Mouse (Mus musculus): ENCODE results near the gene Tex10. TPM values are rescaled to one million over a fixed set of nuclear protein-coding genes. Genes with fewer than 3 reads are reported as not detected.
A peak's percentile ranks its signal among the peaks of the same experiment; 100 is the strongest.
"Not testable (repeated sequence)": the region's sequence is repeated elsewhere in the genome, so short reads cannot be mapped to it uniquely, and the experiment has no call there.

Tex10 gene
- polyA plus RNA-seq, 1 experiment from 2014 or later, result 54.9 TPM

DNA sequence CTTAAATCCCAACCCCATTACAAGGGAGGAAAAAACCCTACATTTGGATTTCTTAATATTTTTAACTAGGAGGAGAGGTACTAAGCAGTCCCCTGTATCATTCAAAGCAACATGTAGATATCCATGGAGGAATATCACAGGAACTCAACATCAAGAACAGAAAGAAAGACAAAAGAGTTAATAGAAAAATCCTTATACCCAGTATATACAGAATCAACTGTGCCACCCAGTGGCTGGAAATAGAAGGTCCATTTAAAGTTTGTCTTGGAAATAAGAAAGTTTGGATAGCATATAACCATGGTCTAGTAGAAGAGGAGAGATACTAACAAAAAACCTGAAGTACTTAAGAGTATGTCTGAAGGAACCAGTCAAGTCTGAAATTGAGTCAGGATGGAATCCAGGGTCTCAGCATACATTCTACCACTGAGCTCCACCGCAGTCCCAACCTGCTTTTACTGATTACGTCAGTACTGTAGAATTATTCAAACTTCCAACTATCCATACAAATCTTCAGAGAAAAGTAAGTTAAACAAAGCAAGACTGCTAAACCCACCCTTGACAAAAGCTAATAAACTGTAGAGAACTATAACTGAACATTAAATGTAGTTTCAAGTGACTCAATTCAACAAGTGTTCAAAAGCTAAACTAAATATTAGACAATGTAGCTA, 19.0 kb downstream of the Tex10 start:
- Histone ChIP-seq H3K36me3 (peaks cover 56% of the 10 kb centered on the region), H3K27me3 (no peaks in the 10 kb centered on the region), H3K27ac (replicated peaks) (no peak overlapping the region), H3K9ac (replicated peaks) (no peak overlapping the region), H3K4me1 (no peaks in the 10 kb centered on the region), H3K4me2 (replicated peaks) (no peak overlapping the region), H3K4me3 (no peak overlapping the region), H3K9me3 (no peaks in the 10 kb centered on the region)
- ATAC-seq (ENCODE audit: low FRiP score, low read depth), result no peak
- 97% methylated on average over 2 of the region's 2 CpGs for WGBS

DNA sequence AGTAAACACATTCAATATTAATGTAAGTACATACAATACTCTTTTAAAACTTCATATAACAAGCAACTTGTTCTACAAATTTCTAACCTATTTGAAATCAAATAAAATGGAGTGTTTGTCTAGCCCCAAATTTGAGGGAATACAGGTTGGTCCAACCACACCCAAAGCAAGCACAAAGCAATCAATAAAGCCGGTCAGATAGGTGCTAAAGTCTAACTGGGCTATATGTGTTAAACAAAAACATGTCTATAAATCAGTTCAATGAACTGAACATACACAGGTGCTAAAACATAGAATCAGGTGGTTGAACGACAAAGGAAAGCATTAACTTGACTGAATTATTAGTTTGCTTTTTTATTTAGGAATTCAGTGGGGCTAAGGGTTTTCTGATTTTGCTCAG, 45.2 kb downstream of the Tex10 start:
- Histone ChIP-seq H3K27me3 (no peaks in the 10 kb centered on the region), H3K9me3 (no peaks in the 10 kb centered on the region), H3K36me3 (peaks cover 44% of the 10 kb centered on the region), H3K4me1 (no peaks in the 10 kb centered on the region), H3K4me2 (replicated peaks) (no peak overlapping the region), H3K4me3 (no peak overlapping the region), H3K9ac (replicated peaks) (no peak overlapping the region), H3K27ac (replicated peaks) (no peak overlapping the region)
- 95% methylated on average over 2 of the region's 2 CpGs for WGBS
- ATAC-seq (ENCODE audit: low FRiP score, low read depth), result no peak

DNA sequence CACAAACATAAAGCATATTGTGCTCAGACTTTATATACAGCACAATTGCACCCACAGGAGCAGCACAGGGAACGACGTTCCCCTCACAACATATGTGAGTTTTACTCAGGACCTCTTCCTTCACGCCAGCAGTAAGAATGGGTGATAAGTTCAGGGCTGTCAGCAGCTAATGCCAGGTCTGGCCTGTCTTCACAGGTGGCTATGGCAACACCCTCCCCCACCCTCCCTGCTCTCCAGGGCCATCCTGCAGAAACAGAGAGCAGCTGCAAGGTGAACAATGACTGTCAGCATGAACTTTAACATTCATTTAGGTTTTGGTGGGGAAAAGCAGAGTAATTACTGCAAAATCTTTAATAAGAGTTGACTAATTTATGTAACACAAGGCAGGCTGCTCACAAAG, 45.8 kb downstream of the Tex10 start:
- Histone ChIP-seq H3K27me3 (no peaks in the 10 kb centered on the region), H3K36me3 (peaks cover 38% of the 10 kb centered on the region), H3K4me2 (replicated peaks) (no peak overlapping the region), H3K4me3 (no peak overlapping the region), H3K27ac (replicated peaks) (no peak overlapping the region), H3K4me1 (no peaks in the 10 kb centered on the region), H3K9ac (replicated peaks) (no peak overlapping the region), H3K9me3 (no peaks in the 10 kb centered on the region)
- no peak for ATAC-seq (ENCODE audit: low FRiP score, low read depth)
- WGBS, result 85% methylated on average over 3 of the region's 3 CpGs

DNA sequence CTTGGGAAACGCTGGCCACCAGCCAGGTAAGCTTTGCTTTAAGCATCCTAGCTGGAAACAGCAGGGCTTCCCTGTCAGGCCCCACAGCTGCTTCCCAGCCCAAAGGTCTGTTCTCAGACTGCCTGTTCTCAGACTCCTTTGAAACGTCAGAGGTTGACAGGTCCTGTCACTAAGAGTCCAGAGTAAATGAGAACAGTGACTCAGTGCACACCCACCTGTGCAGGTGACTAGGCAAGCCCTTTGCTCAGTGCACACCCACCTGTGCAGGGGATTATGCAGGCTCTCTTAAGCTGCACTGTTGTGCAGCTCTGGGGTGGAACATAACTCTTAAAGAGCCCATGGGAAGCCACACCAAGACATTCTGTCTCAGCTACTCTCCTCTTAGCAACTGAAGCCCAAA, 49.5 kb downstream of the Tex10 start:
- WGBS, result 66% methylated on average over 2 of the region's 2 CpGs

DNA sequence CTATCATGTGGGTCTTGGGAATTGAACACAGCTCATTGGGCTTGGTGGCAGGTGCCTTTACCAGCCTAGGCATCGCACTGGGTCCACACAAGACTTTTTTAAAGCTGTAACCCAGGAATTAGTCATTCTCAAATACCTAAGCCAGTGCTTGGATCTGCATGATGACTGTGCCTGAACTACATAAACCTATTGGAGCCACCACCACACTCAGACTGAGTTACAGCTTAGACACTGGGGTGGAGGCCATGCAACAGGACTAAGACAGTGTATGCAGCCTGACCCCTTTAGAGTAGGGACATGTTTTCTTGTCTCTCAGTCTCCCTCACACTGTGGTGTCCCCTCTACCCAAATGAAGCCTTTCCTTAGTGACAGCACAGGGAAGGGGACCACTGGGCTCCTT, 50.6 kb downstream of the Tex10 start:
- ATAC-seq (ENCODE audit: low FRiP score, low read depth), result no peak
- no peaks in the 10 kb centered on the region for H3K27me3 ChIP-seq
- H3K4me1 ChIP-seq, result no peaks in the 10 kb centered on the region
- H3K4me3 ChIP-seq, result no peak overlapping the region
- no peak overlapping the region for H3K9ac ChIP-seq (replicated peaks)
- H3K4me2 ChIP-seq (replicated peaks), result no peak overlapping the region
- H3K9me3 ChIP-seq, result no peaks in the 10 kb centered on the region
- H3K36me3 ChIP-seq, result 0 out of 2 replicates have a peak, but pooled peaks cover 6% of the 10 kb centered on the region
- H3K27ac ChIP-seq (replicated peaks), result no peak overlapping the region
- 100% methylated on average over 1 of the region's 1 CpGs for WGBS

More for the DNA sequence above, 49.5 kb downstream of the Tex10 start:
- Histone ChIP-seq H3K9me3 (no peaks in the 10 kb centered on the region), H3K4me1 (no peaks in the 10 kb centered on the region), H3K36me3 (peaks cover 8% of the 10 kb centered on the region; the same call in 1 of the 2 replicates), H3K27ac (replicated peaks) (no peak overlapping the region), H3K4me2 (replicated peaks) (no peak overlapping the region), H3K4me3 (no peak overlapping the region), H3K9ac (replicated peaks) (no peak overlapping the region), H3K27me3 (no peaks in the 10 kb centered on the region)
- ATAC-seq (ENCODE audit: low FRiP score, low read depth), result peak; percentile 9; the same call in 1 of the 2 replicates

DNA sequence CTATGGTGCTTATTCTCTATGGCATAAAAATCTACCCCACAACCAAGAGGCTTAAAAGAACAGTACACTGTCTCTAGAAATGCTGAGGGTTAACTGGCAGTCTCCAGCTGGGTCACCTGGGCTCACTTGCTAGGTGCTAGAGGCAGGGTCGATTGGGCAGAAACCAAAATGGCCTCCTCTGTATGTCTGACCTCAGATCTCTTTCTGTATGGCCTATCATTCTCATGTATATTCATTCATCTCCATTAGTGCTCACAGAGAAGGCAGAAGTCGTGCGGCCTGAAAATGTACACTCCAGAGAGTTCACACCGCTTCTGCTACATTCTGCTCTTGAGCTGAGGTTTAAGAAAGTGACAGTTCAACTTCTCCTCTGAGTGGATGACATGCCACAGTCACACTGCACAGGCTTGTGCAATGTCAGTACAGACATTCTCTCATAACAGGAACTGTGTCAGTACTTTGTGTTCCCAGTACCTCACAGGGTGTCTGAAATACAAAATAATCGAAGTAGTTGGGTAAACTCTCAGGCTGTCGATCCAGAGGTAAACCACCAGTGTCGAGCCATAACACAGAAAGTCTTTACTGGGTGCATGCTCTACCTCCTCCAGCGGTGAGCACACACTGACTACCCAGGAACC, 54.3 kb downstream of the Tex10 start:
- no peaks in the 10 kb centered on the region for H3K9me3 ChIP-seq
- 0 out of 2 replicates have a peak, but pooled peaks cover 6% of the 10 kb centered on the region for H3K36me3 ChIP-seq
- WGBS, result 92% methylated on average over 8 of the region's 8 CpGs
- H3K9ac ChIP-seq (replicated peaks), result no peak overlapping the region
- H3K4me2 ChIP-seq (replicated peaks), result no peak overlapping the region
- no peaks in the 10 kb centered on the region for H3K27me3 ChIP-seq
- H3K4me3 ChIP-seq, result no peak overlapping the region
- H3K4me1 ChIP-seq, result no peaks in the 10 kb centered on the region
- no peak overlapping the region for H3K27ac ChIP-seq (replicated peaks)
- ATAC-seq (ENCODE audit: low FRiP score, low read depth), result no peak

DNA sequence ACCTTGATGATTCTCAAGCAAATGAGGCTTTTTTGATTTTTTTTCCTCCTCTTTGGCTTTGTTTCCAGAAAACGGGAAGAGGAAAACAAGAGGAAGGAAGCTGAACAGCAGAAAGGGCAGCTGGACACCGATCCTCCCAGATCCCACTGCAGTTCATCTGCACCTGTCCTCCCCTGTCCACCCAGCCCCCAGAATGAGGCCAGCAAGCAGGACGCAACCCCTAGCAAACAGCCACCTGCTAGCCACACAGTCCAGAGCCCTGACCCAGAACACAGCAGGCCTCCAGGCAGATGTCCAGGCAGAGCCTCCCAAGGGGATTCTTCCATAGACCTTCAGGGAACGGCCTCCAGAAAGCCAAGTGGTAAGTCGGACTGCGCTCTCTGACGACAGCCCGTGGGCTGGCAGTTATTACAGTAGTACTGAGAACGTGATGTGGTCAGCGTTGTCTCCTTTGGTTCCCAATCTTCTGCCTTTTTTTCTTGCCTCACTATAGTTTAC, 57.4 kb downstream of the Tex10 start:
- no peak for ATAC-seq (ENCODE audit: low FRiP score, low read depth)
- H3K9ac ChIP-seq (replicated peaks), result no peak overlapping the region
- H3K27ac ChIP-seq (replicated peaks), result no peak overlapping the region
- H3K4me1 ChIP-seq, result no peaks in the 10 kb centered on the region
- H3K36me3 ChIP-seq, result no peaks in the 10 kb centered on the region
- H3K4me3 ChIP-seq, result no peak overlapping the region
- H3K27me3 ChIP-seq, result no peaks in the 10 kb centered on the region
- 86% methylated on average over 10 of the region's 10 CpGs for WGBS
- no peaks in the 10 kb centered on the region for H3K9me3 ChIP-seq
- H3K4me2 ChIP-seq (replicated peaks), result no peak overlapping the region

DNA sequence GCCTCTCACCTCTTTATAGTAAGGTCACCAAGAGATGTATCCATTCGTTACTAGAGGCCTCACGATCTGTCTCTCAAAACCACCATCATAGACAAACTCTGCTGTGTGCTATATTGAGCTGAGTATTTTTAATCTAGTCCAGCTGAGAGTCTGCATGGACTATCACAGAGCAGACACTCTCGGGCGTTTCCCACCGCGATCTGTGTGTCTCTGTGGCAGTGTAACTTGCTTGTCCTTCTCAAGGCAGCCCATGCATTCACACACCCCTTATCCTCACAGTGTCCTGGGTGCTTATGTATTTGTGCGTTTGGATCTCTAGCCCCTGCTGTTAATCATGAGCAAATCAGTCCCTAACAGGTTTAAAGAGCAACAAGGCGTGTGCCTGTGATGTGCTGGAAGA, 59.8 kb downstream of the Tex10 start:
- no peaks in the 10 kb centered on the region for H3K4me1 ChIP-seq
- H3K4me3 ChIP-seq, result no peak overlapping the region
- 89% methylated on average over 8 of the region's 8 CpGs for WGBS
- H3K9ac ChIP-seq (replicated peaks), result no peak overlapping the region
- no peak overlapping the region for H3K27ac ChIP-seq (replicated peaks)
- H3K36me3 ChIP-seq, result no peaks in the 10 kb centered on the region
- no peak overlapping the region for H3K4me2 ChIP-seq (replicated peaks)
- H3K27me3 ChIP-seq, result no peaks in the 10 kb centered on the region
- no peak for ATAC-seq (ENCODE audit: low FRiP score, low read depth)
- H3K9me3 ChIP-seq, result no peaks in the 10 kb centered on the region

DNA sequence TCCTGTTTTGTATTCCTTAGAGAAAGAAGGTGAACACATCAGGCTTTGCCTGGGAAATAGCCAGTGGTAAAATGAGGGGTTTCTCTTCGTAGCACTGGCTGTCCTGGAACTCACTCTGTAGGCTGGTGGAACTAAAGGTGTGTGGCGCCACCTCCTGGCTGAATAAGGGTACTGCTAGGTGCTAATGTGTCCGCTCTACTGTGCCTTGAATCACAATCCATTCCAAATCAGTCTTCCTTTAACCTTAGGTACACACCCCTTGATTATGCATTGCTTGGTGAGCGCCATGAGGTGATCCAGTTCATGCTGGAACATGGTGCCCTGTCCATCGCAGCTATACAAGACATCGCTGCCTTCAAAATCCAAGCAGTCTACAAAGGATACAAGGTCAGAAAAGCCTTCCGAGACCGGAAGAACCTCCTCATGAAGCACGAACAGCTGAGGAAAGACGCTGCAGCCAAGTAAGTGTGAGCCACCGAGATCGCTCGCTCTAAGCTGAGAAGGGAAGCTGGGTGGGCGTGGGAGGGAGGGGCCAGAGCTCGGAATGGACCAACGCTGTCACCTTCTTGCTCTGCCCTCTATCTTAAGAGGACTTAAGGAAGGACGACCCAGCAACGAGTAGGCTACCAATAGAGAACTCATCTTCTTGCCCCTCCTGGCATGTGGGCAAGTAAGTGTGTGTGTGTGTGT, 65.8 kb downstream of the Tex10 start:
- no peaks in the 10 kb centered on the region for H3K36me3 ChIP-seq
- H3K4me2 ChIP-seq (replicated peaks), result no peak overlapping the region
- no peaks in the 10 kb centered on the region for H3K9me3 ChIP-seq
- no peak overlapping the region for H3K9ac ChIP-seq (replicated peaks)
- no peak overlapping the region for H3K4me3 ChIP-seq
- ATAC-seq (ENCODE audit: low FRiP score, low read depth), result peak; percentile 47; the same call in 1 of the 2 replicates
- H3K27me3 ChIP-seq, result no peaks in the 10 kb centered on the region
- H3K27ac ChIP-seq (replicated peaks), result no peak overlapping the region
- peaks cover 3% of the 10 kb centered on the region; the same call in 1 of the 2 replicates for H3K4me1 ChIP-seq
- WGBS, result 49% methylated on average over 18 of the region's 18 CpGs

DNA sequence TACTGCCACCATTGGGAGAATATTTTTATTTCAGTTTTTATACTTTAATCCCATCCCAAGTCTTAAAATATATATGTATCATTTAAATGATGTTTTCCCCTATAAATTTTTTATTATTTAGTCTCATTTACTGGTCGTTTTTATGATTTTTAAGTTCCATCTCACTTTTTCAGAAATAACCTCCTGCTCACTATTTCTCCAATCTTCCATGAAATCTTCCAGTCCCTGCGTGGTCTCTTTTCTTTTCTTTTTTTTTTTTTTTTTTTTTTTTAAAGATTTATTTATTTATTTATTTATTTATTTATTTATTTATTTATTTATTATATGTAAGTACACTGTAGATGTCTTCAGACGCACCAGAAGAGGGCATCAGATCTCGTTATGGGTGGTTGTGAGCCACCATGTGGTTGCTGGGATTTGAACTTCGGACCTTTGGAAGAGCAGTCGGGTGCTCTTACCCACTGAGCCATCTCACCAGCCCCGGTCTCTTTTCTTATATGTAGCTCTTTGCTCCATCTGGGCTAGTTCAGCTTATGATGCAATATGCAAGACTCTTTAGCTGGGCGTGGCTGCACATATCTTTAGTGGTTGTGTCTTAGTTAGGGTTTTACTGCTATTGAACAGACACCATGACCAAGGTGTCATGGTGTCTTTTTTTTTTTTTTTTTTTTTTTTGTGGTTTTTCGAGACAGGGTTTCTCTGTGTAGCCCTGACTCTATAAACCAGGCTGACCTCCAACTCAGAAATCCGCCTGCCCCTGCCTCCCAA, 67.4 kb downstream of the Tex10 start:
- not testable (repeated sequence) for ATAC-seq (ENCODE audit: low FRiP score, low read depth); H3K4me2 ChIP-seq (replicated peaks); H3K4me1 ChIP-seq; H3K9me3 ChIP-seq; H3K9ac ChIP-seq (replicated peaks); H3K27me3 ChIP-seq; H3K36me3 ChIP-seq; H3K27ac ChIP-seq (replicated peaks); H3K4me3 ChIP-seq
- 93% methylated on average over 10 of the region's 10 CpGs for WGBS

DNA sequence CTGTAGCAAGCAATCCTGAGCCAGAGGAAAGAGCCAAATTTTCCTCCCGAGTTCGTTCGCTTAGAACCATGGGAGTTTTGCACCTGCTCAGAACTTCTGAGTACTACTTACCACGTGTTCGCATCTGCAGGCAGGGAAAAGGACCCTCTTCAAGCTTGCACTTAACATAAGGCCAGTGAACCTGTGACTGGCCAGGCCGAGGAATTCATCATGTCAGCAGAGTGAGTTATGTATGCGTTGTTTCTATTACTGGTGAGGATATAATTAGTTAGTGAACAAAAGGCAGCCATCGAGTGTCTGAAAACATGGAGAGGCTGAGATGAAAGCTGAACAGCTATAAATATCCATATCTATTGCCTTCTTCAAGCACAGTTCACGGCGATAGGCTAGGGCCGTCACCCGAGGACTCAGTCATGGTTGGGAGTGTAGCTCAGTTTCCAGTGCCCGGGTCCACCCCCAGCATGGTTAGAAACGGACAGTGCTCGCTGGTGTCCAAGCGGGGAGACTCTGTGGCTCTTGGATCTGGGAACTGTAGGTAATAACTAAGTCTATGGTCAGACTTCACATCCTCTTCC, 70.1 kb downstream of the Tex10 start:
- peaks cover 3% of the 10 kb centered on the region; the same call in 1 of the 2 replicates for H3K4me1 ChIP-seq
- no peaks in the 10 kb centered on the region for H3K9me3 ChIP-seq
- H3K27me3 ChIP-seq, result no peaks in the 10 kb centered on the region
- H3K4me3 ChIP-seq, result no peak overlapping the region
- 86% methylated on average over 16 of the region's 16 CpGs for WGBS
- peaks cover 2% of the 10 kb centered on the region; the same call in 1 of the 2 replicates for H3K36me3 ChIP-seq
- H3K4me2 ChIP-seq (replicated peaks), result no peak overlapping the region
- ATAC-seq (ENCODE audit: low FRiP score, low read depth), result no peak
- H3K9ac ChIP-seq (replicated peaks), result no peak overlapping the region
- H3K27ac ChIP-seq (replicated peaks), result no peak overlapping the region
